In genomic region chr15:12781729-12782326, GRCm38 (mm10) we compare ENCODE assay signal across 20 mouse cellular contexts. TPM values are rescaled to one million over a fixed set of nuclear protein-coding genes. Genes with fewer than 3 reads are reported as not detected.
"Had no signal": no experiment of that assay in that cellular context is flagged by ENCODE, and none has a peak within 500 bp of the region (broad histone marks: within the 10 kb centered on the region; RNA-seq: fewer than 3 reads in every experiment).

No protein-coding gene starts in this region.

- H3K4me1 ChIP-seq: midbrain, embryonic 12.5 days; midbrain, embryonic 15.5 days had no signal

- H3K36me3 ChIP-seq: midbrain, embryonic 12.5 days; midbrain, embryonic 15.5 days had no signal

- ATAC-seq: intestine, embryonic 16.5 days; liver, postnatal 0 days; lung, postnatal 0 days; midbrain, embryonic 15.5 days had no signal

- H3K4me3 ChIP-seq: layer of hippocampus, adult 2 months; midbrain, embryonic 12.5 days; midbrain, embryonic 15.5 days had no signal

- H3K4me2 ChIP-seq: lung, embryonic 14.5 days; midbrain, embryonic 12.5 days; midbrain, embryonic 15.5 days had no signal

- H3K27me3 ChIP-seq: midbrain, embryonic 12.5 days; midbrain, embryonic 15.5 days had no signal

- DNase-seq: kidney, adult 18-20 months; kidney, adult 9 months; kidney, postnatal 25 days; layer of hippocampus, adult 9-11 months; liver, postnatal 0 days; lung, embryonic 14.5 days; right cerebral cortex, adult 18-20 months; right cerebral cortex, postnatal 14 days; right cerebral cortex, postnatal 4 days; thymus, adult 2 months; thymus, postnatal 14 days; thymus, postnatal 4 days had no signal

- H3K27ac ChIP-seq: layer of hippocampus, adult 2 months; liver, embryonic 14.5 days; macrophage; midbrain, embryonic 12.5 days; midbrain, embryonic 15.5 days; stomach, postnatal 0 days had no signal

- H3K9ac ChIP-seq: liver, embryonic 14.5 days; liver, postnatal 0 days; lung, embryonic 14.5 days; midbrain, embryonic 12.5 days; midbrain, embryonic 15.5 days had no signal

- H3K9me3 ChIP-seq: midbrain, embryonic 12.5 days; midbrain, embryonic 15.5 days had no signal

RNA-seq across cellular contexts. Expression of gene Pdzd2, which starts 42.1 kb away (rescaled TPM):
- polyA plus RNA-seq: macrophage had no signal
